Mouse (Mus musculus) hindbrain, embryonic 16.5 days (tissue): Measurements from ENCODE around the gene Rab5a. TPM values are rescaled to one million over a fixed set of nuclear protein-coding genes. Genes with fewer than 3 reads are reported as not detected.

Experiments
- ATAC-seq: fragments of 200-750 bp; cut with Nextera tagmentation; 2 replicates; pipeline ENCODE4 v1.8.0; 2017; ENCODE audit warnings: moderate TSS enrichment, moderate library complexity
- H3K27ac ChIP-seq: fragments of 300-500 bp; sonication (generic); 2 replicates; pipeline ENCODE4 v1.5.1; 2014; ENCODE audit warnings: low read depth, mild to moderate bottlenecking, control low read depth, low read length, moderate library complexity
- H3K27me3 ChIP-seq: fragments of 300-500 bp; sonication (generic); replicated peaks from 2 replicates; pipeline ENCODE4 v1.6.1; 2014; ENCODE audit warnings: low read length; ENCODE audit not compliant: control insufficient read depth, insufficient read depth
- H3K36me3 ChIP-seq: fragments of 300-500 bp; sonication (generic); 2 replicates; pipeline ENCODE4 v1.6.1; 2014; ENCODE audit warnings: mild to moderate bottlenecking, low read length, moderate library complexity, mixed read lengths; ENCODE audit not compliant: control insufficient read depth, insufficient read depth
- H3K4me1 ChIP-seq: fragments of 300-500 bp; sonication (generic); 2 replicates; pipeline ENCODE4 v1.6.1; 2014; ENCODE audit warnings: low read depth, low read length; ENCODE audit not compliant: control insufficient read depth, insufficient read depth
- H3K4me2 ChIP-seq: fragments of 300-500 bp; sonication (generic); 2 replicates; pipeline ENCODE4 v1.6.1; 2014; ENCODE audit warnings: mild to moderate bottlenecking, low read length, control low read depth, moderate library complexity
- H3K4me3 ChIP-seq: fragments of 300-500 bp; sonication (generic); 2 replicates; pipeline ENCODE4 v1.5.1; 2014; ENCODE audit warnings: mild to moderate bottlenecking, low read length, control low read depth, moderate library complexity
- H3K9ac ChIP-seq: fragments of 300-500 bp; sonication (generic); 2 replicates; pipeline ENCODE4 v1.6.1; 2014; ENCODE audit warnings: low read depth, mild to moderate bottlenecking, control low read depth, low read length, moderate library complexity
- H3K9me3 ChIP-seq: fragments of 300-500 bp; sonication (generic); 2 replicates; pipeline ENCODE4 v1.6.1; 2014; ENCODE audit warnings: mild to moderate bottlenecking, low read length, moderate library complexity; ENCODE audit not compliant: control insufficient read depth
- WGBS: fragments of 180-500 bp; shearing (Covaris S2); extraction: QIAGEN DNeasy Blood & Tissue Kit; methylation state at CpG from one replicate; pipeline ENCODE4 v1.1.7; 2014; 5-methylcytosine and 5-hydroxymethylcytosine counted together
- polyA plus RNA-seq: library from polyadenylated mRNA; unstranded; fragments of >200 nt; fragmentation: Nextera tagmentation; extraction: Ambion mirVana; gene quantifications from 2 replicates; pipeline ENCODE4 v1.2.1, GENCODE M21; 2015

Rab5a gene
- 103 and 111 TPM in 2 replicates for polyA plus RNA-seq

- Histone ChIP-seq H3K9me3 (no peaks in the 10 kb centered on the region), H3K36me3 (no peaks in the 10 kb centered on the region), H3K27ac (peak within 1 kb of the TSS; percentile 100), H3K9ac (peak within 1 kb of the TSS; percentile 96), H3K27me3 (no peaks in the 10 kb centered on the region), H3K4me1 (peaks cover 18% of the 10 kb centered on the region), H3K4me2 (peak within 1 kb of the TSS; percentile 85), H3K4me3 (peak within 1 kb of the TSS; percentile 100)
- ATAC-seq: peak; percentile 98
- under 1% methylated on average over 70 of the region's 82 CpGs for WGBS
Measured at GRCm38 (mm10) chr17:53478858-53479603, at the start of gene Rab5a. TSS of gene Rab5a (plus strand) at chr17:53479234.

- ATAC-seq: no peak
- Histone ChIP-seq H3K9me3 (peaks cover 4% of the 10 kb centered on the region; the same call in 1 of the 2 replicates), H3K4me2 (no peak overlapping the region), H3K4me1 (no peaks in the 10 kb centered on the region), H3K4me3 (no peak overlapping the region), H3K27ac (no peak overlapping the region), H3K36me3 (no peaks in the 10 kb centered on the region), H3K27me3 (no peaks in the 10 kb centered on the region), H3K9ac (no peak overlapping the region)
- WGBS: 82% methylated on average over 2 of the region's 2 CpGs
Measured at GRCm38 (mm10) chr17:53456152-53456551, 22.9 kb upstream of the Rab5a start.

- ATAC-seq: no peak
- no peak overlapping the region for H3K4me3 ChIP-seq
- 79% methylated on average over 1 of the region's 1 CpGs for WGBS
Measured at GRCm38 (mm10) chr17:53456742-53457141, 22.3 kb upstream of the Rab5a start.

GRCm38 (mm10) chr17:53462603-53463495 lies 16.2 kb upstream of the Rab5a start, which contains the start of gene Efhb:
TSS of gene Efhb (minus strand) at chr17:53463321.
- Histone ChIP-seq H3K9me3 (no peaks in the 10 kb centered on the region), H3K4me2 (peak within 1 kb of the TSS; percentile 88), H3K27me3 (no peaks in the 10 kb centered on the region), H3K36me3 (no peaks in the 10 kb centered on the region), H3K4me1 (peaks cover 6% of the 10 kb centered on the region), H3K4me3 (peak within 1 kb of the TSS; percentile 51), H3K9ac (peak within 1 kb of the TSS; percentile 59), H3K27ac (0 out of 2 replicates have a peak within 1 kb of the TSS, but pooled peaks have one; percentile 44)
- ATAC-seq: peak; percentile 98
- WGBS: 20% methylated on average over 26 of the region's 26 CpGs

More at GRCm38 (mm10) chr17:53456742-53457141, 22.3 kb upstream of the Rab5a start:
- H3K27ac ChIP-seq: no peak overlapping the region
- H3K9ac ChIP-seq: no peak overlapping the region
- H3K4me1 ChIP-seq: no peaks in the 10 kb centered on the region
- no peaks in the 10 kb centered on the region for H3K27me3 ChIP-seq
- H3K9me3 ChIP-seq: peaks cover 4% of the 10 kb centered on the region; the same call in 1 of the 2 replicates
- H3K4me2 ChIP-seq: no peak overlapping the region
- H3K36me3 ChIP-seq: no peaks in the 10 kb centered on the region

- Histone ChIP-seq H3K4me3 (peak overlapping the region; percentile 51), H3K27ac (no peak overlapping the region), H3K9me3 (no peaks in the 10 kb centered on the region), H3K9ac (peak overlapping the region; percentile 59), H3K36me3 (no peaks in the 10 kb centered on the region), H3K4me1 (peaks cover 6% of the 10 kb centered on the region), H3K27me3 (no peaks in the 10 kb centered on the region), H3K4me2 (peak overlapping the region; percentile 88)
- 25% methylated on average over 7 of the region's 9 CpGs for WGBS
- ATAC-seq: peak; percentile 48
Measured at GRCm38 (mm10) chr17:53463496-53463840, 15.6 kb upstream of the Rab5a start.

GRCm38 (mm10) chr17:53465569-53465968 lies 13.5 kb upstream of the Rab5a start:
- Histone ChIP-seq H3K36me3 (no peaks in the 10 kb centered on the region), H3K27me3 (no peaks in the 10 kb centered on the region), H3K9me3 (no peaks in the 10 kb centered on the region), H3K4me2 (no peak overlapping the region), H3K4me1 (peaks cover 6% of the 10 kb centered on the region), H3K27ac (no peak overlapping the region), H3K9ac (no peak overlapping the region), H3K4me3 (no peak overlapping the region)
- WGBS: 77% methylated on average over 4 of the region's 4 CpGs
- ATAC-seq: no peak

GRCm38 (mm10) chr17:53468697-53469096 lies 10.3 kb upstream of the Rab5a start:
- Histone ChIP-seq H3K4me1 (no peaks in the 10 kb centered on the region), H3K27ac (no peak overlapping the region), H3K4me3 (no peak overlapping the region), H3K4me2 (no peak overlapping the region), H3K9me3 (no peaks in the 10 kb centered on the region), H3K9ac (no peak overlapping the region), H3K36me3 (no peaks in the 10 kb centered on the region), H3K27me3 (no peaks in the 10 kb centered on the region)
- no peak for ATAC-seq

GRCm38 (mm10) chr17:53478066-53478857 lies 772 bp upstream of the Rab5a start:
- 8% methylated on average over 15 of the region's 15 CpGs for WGBS
- Histone ChIP-seq H3K27me3 (no peaks in the 10 kb centered on the region), H3K4me3 (peak overlapping the region; percentile 100), H3K4me2 (peak overlapping the region; percentile 80), H3K9ac (peak overlapping the region; percentile 94), H3K9me3 (no peaks in the 10 kb centered on the region), H3K4me1 (peaks cover 18% of the 10 kb centered on the region), H3K27ac (peak overlapping the region; percentile 100), H3K36me3 (no peaks in the 10 kb centered on the region)
- ATAC-seq: no peak
